Mouse (Mus musculus) erythroblast, embryonic 14.5 days (primary cell): ENCODE results near the gene Gm49361.

ENCODE experiments used
- GATA1 ChIP-seq: IDR thresholded peaks from 2 replicates; pipeline ENCODE4 v1.6.1; 2012; ENCODE audit warnings: low read length, inconsistent platforms, mixed read lengths
- TAL1 ChIP-seq: IDR thresholded peaks from 3 replicates; pipeline ENCODE4 v1.6.1; 2012; ENCODE audit warnings: low read length, inconsistent platforms, mixed read lengths

DNA sequence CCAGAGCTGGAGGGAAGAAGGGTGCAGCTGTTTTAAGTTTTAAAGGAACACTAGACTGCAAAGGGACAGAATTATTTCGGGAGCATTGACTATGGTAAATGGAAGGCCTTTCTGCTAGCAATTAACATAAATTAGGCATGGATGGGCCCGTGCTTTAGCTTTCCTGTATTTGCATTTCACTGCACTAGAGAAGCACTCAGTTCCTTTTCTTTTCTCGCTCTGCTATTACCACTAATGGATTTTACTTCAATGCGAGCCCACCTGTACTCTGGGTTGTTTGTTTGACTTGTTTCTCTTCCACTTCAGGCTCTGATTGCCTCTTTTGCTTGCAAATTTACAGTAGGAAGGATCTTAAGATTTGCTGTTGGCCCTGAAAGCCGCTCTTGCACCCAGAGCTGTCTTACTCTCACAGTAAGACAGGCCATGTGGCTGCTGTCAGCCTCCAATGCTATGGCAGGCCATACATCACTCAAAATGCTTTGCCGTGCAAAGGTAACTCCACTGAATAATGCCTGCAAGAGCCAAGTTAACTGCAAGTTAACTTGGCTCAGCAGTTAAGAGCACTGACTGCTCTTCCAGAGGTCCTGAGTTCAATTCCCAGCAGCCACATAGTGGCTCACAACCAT is 13.1 kb downstream of the Gm49361 start:
- no peak for TF ChIP-seq GATA1
- TF ChIP-seq TAL1: no peak
